In the genomic region with DNA sequence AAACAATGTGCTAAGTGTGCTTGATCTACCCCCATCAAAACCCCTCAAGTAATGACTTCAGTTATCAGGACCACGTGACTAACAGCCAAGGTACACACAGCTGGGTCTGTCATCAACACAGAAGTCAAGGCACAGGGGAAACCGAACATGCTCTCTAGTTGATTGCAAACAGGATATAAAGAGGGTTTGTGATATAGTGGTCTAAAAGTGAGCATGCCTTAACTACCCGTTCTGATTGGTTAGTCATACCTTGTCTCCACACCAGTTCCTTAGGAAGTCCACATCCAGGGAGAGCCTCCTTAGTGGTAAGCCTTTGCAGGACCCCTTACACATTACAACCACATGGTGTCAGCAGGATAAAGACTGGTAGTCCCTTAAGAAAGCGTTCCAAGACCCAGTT, we compare ENCODE assay signal across 22 mouse cellular contexts. TPM values are rescaled to one million over a fixed set of nuclear protein-coding genes. Genes with fewer than 3 reads are reported as not detected.
"Had no signal": no experiment of that assay in that cellular context is flagged by ENCODE, and none has a peak within 500 bp of the region (broad histone marks: within the 10 kb centered on the region; RNA-seq: fewer than 3 reads in every experiment).

No protein-coding gene starts in this region.

- H3K9ac ChIP-seq: liver, embryonic 13.5 days; liver, embryonic 15.5 days; liver, postnatal 0 days; lung, embryonic 15.5 days; midbrain, embryonic 12.5 days; neural tube, embryonic 12.5 days; stomach, embryonic 15.5 days had no signal

- H3K4me2 ChIP-seq: liver, embryonic 13.5 days; liver, embryonic 15.5 days; lung, embryonic 15.5 days; midbrain, embryonic 12.5 days; neural tube, embryonic 12.5 days; stomach, embryonic 15.5 days had no signal

- H3K4me3 ChIP-seq: liver, embryonic 13.5 days; liver, embryonic 15.5 days; lung, embryonic 15.5 days; megakaryocyte, embryonic 14.5 days; midbrain, embryonic 12.5 days; neural tube, embryonic 12.5 days; stomach, embryonic 15.5 days had no signal

- ATAC-seq: liver, postnatal 0 days; lung, postnatal 0 days; midbrain, embryonic 16.5 days had no signal

- H3K27ac ChIP-seq: liver, embryonic 13.5 days; liver, embryonic 15.5 days; lung, embryonic 15.5 days; macrophage; midbrain, embryonic 12.5 days; neural tube, embryonic 12.5 days; stomach, embryonic 15.5 days; stomach, postnatal 0 days had no signal

- H3K9me3 ChIP-seq: liver, embryonic 13.5 days; liver, embryonic 15.5 days; lung, embryonic 15.5 days; megakaryocyte, embryonic 14.5 days; midbrain, embryonic 12.5 days; neural tube, embryonic 12.5 days; stomach, embryonic 15.5 days had no signal

- DNase-seq: liver, embryonic 13.5 days; liver, postnatal 0 days; lung, adult 2 months; lung, postnatal 14 days; lung, postnatal 36 days; right cerebral cortex, postnatal 14 days; thymus, adult 18-20 months; thymus, postnatal 14 days; thymus, postnatal 36 days had no signal

RNA-seq across cellular contexts. Expression of a gene that starts 6.9 kb away (rescaled TPM):
- total RNA-seq: monocyte, adult 5-6 weeks; neutrophil, adult 5-6 weeks had no signal
- polyA plus RNA-seq: liver, embryonic 15.5 days; liver, postnatal 0 days; lung, embryonic 15.5 days; macrophage had no signal

RNA-seq across cellular contexts. Expression of a gene that starts 12.0 kb away (rescaled TPM):
- total RNA-seq: monocyte, adult 5-6 weeks had no signal

RNA-seq across cellular contexts. Expression of a gene that starts 25.4 kb away (rescaled TPM):
- polyA plus RNA-seq: lung, adult 2 months; midbrain, embryonic 16.5 days; spleen, adult 2 months had no signal
